Mouse (Mus musculus): ENCODE measurements around the gene Zmynd12. TPM values are rescaled to one million over a fixed set of nuclear protein-coding genes. Genes with fewer than 3 reads are reported as not detected.

The Zmynd12 gene
- polyA plus RNA-seq, 1 experiment from 2014 or later, result 0.18 TPM

- H3K4me3 ChIP-seq, result no peak overlapping the region
- no peak overlapping the region for H3K4me2 ChIP-seq
- H3K4me1 ChIP-seq, result peaks cover 23% of the 10 kb centered on the region
- H3K9me3 ChIP-seq, result no peaks in the 10 kb centered on the region
- no peaks in the 10 kb centered on the region for H3K27me3 ChIP-seq (replicated peaks)
- no peak overlapping the region for H3K27ac ChIP-seq
- 98% methylated on average over 3 of the region's 3 CpGs for WGBS
- no peaks in the 10 kb centered on the region for H3K36me3 ChIP-seq (replicated peaks)
- no peak for ATAC-seq (replicated peaks)
- H3K9ac ChIP-seq, result no peak overlapping the region
Observed at GRCm38 (mm10) chr4:119417894-119418293, 4.7 kb upstream of the Zmynd12 start.

GRCm38 (mm10) chr4:119421191-119421590, 1.4 kb upstream of the Zmynd12 start:
- WGBS, result 66% methylated on average over 3 of the region's 3 CpGs

GRCm38 (mm10) chr4:119421921-119422293, 707 bp upstream of the Zmynd12 start:
- Histone ChIP-seq H3K4me2 (peak overlapping the region; percentile 96), H3K4me1 (peaks cover 19% of the 10 kb centered on the region), H3K36me3 (replicated peaks) (no peaks in the 10 kb centered on the region), H3K9me3 (no peaks in the 10 kb centered on the region), H3K27ac (peak overlapping the region; percentile 95), H3K4me3 (peak overlapping the region; percentile 79), H3K27me3 (replicated peaks) (no peaks in the 10 kb centered on the region), H3K9ac (peak overlapping the region; percentile 85)
- under 1% methylated on average over 29 of the region's 31 CpGs for WGBS
- peak; percentile 77 for ATAC-seq (replicated peaks)

More at GRCm38 (mm10) chr4:119421191-119421590, 1.4 kb upstream of the Zmynd12 start:
- no peaks in the 10 kb centered on the region for H3K27me3 ChIP-seq (replicated peaks)
- peaks cover 19% of the 10 kb centered on the region for H3K4me1 ChIP-seq
- peak overlapping the region; percentile 79 for H3K4me3 ChIP-seq
- no peaks in the 10 kb centered on the region for H3K36me3 ChIP-seq (replicated peaks)
- ATAC-seq (replicated peaks), result no peak
- no peak overlapping the region for H3K27ac ChIP-seq
- peak overlapping the region; percentile 96 for H3K4me2 ChIP-seq
- no peaks in the 10 kb centered on the region for H3K9me3 ChIP-seq
- H3K9ac ChIP-seq, result peak overlapping the region; percentile 85; the same call in 1 of the 2 replicates

GRCm38 (mm10) chr4:119425077-119425476, 2.5 kb downstream of the Zmynd12 start:
- Histone ChIP-seq H3K4me1 (peaks cover 19% of the 10 kb centered on the region), H3K9ac (no peak overlapping the region), H3K9me3 (no peaks in the 10 kb centered on the region), H3K27me3 (replicated peaks) (no peaks in the 10 kb centered on the region; the same call in 1 of the 2 replicates), H3K4me3 (no peak overlapping the region), H3K36me3 (replicated peaks) (no peaks in the 10 kb centered on the region), H3K4me2 (no peak overlapping the region), H3K27ac (no peak overlapping the region)
- WGBS, result 92% methylated on average over 2 of the region's 2 CpGs
- no peak for ATAC-seq (replicated peaks)

GRCm38 (mm10) chr4:119425601-119426000, 3.0 kb downstream of the Zmynd12 start:
- WGBS, result 63% methylated on average over 2 of the region's 2 CpGs
- no peak overlapping the region for H3K4me3 ChIP-seq
- no peak overlapping the region for H3K4me2 ChIP-seq
- H3K9me3 ChIP-seq, result no peaks in the 10 kb centered on the region
- no peaks in the 10 kb centered on the region; the same call in 1 of the 2 replicates for H3K27me3 ChIP-seq (replicated peaks)
- no peaks in the 10 kb centered on the region for H3K36me3 ChIP-seq (replicated peaks)
- H3K9ac ChIP-seq, result no peak overlapping the region
- H3K4me1 ChIP-seq, result peaks cover 19% of the 10 kb centered on the region
- no peak for ATAC-seq (replicated peaks)
- no peak overlapping the region for H3K27ac ChIP-seq

DNA sequence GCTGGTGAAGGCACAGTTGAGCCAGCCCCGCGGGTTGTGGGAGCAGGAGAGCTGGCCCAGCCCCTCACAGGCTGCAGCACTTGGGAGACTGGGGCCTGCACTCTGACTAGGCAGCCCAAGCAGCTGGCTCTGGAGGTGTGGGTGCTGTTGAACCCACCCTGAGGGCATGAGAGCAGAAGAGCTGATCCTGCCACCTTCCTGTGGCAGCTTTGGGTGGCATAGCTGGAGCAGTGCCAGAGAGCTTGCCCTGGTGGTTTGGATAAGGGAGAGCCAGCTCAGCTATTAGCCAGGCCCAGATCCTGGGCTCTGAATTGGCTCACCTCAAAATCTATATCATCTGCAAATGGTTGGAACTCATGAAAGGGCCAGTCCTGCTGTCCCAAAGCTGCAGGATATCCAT, 5.1 kb downstream of the Zmynd12 start:
- H3K9ac ChIP-seq, result no peak overlapping the region
- ATAC-seq (replicated peaks), result no peak
- WGBS, result 64% methylated on average over 2 of the region's 2 CpGs
- no peak overlapping the region for H3K27ac ChIP-seq
- no peaks in the 10 kb centered on the region for H3K36me3 ChIP-seq (replicated peaks)
- no peaks in the 10 kb centered on the region; the same call in 1 of the 2 replicates for H3K27me3 ChIP-seq (replicated peaks)
- H3K9me3 ChIP-seq, result no peaks in the 10 kb centered on the region
- H3K4me3 ChIP-seq, result no peak overlapping the region
- no peak overlapping the region for H3K4me2 ChIP-seq
- peaks cover 8% of the 10 kb centered on the region; the same call in 1 of the 2 replicates for H3K4me1 ChIP-seq

GRCm38 (mm10) chr4:119430678-119431077, 8.1 kb downstream of the Zmynd12 start:
- no peak overlapping the region for H3K9ac ChIP-seq
- H3K4me3 ChIP-seq, result no peak overlapping the region
- no peaks in the 10 kb centered on the region for H3K36me3 ChIP-seq (replicated peaks)
- H3K27ac ChIP-seq, result no peak overlapping the region
- WGBS, result 25% methylated on average over 5 of the region's 5 CpGs
- no peaks in the 10 kb centered on the region for H3K9me3 ChIP-seq
- no peaks in the 10 kb centered on the region for H3K4me1 ChIP-seq
- no peaks in the 10 kb centered on the region; the same call in 1 of the 2 replicates for H3K27me3 ChIP-seq (replicated peaks)
- H3K4me2 ChIP-seq, result no peak overlapping the region
- no peak for ATAC-seq (replicated peaks)

- Histone ChIP-seq H3K27me3 (replicated peaks) (no peaks in the 10 kb centered on the region), H3K4me1 (no peaks in the 10 kb centered on the region), H3K4me2 (no peak overlapping the region), H3K27ac (no peak overlapping the region), H3K4me3 (no peak overlapping the region), H3K9ac (no peak overlapping the region), H3K9me3 (0 out of 2 replicates have a peak, but pooled peaks cover 7% of the 10 kb centered on the region), H3K36me3 (replicated peaks) (no peaks in the 10 kb centered on the region)
- WGBS, result 91% methylated on average over 2 of the region's 2 CpGs
- no peak for ATAC-seq (replicated peaks)
Observed at GRCm38 (mm10) chr4:119437936-119438335, 15.3 kb downstream of the Zmynd12 start.

- H3K36me3 ChIP-seq (replicated peaks), result no peaks in the 10 kb centered on the region
- no peaks in the 10 kb centered on the region for H3K27me3 ChIP-seq (replicated peaks)
- no peak overlapping the region for H3K9ac ChIP-seq
- no peak overlapping the region for H3K4me2 ChIP-seq
- H3K4me1 ChIP-seq, result no peaks in the 10 kb centered on the region
- 90% methylated on average over 4 of the region's 4 CpGs for WGBS
- H3K27ac ChIP-seq, result no peak overlapping the region
- ATAC-seq (replicated peaks), result no peak
- 0 out of 2 replicates have a peak, but pooled peaks cover 2% of the 10 kb centered on the region for H3K9me3 ChIP-seq
- H3K4me3 ChIP-seq, result no peak overlapping the region
Observed at GRCm38 (mm10) chr4:119441836-119442235, 19.2 kb downstream of the Zmynd12 start.

GRCm38 (mm10) chr4:119442539-119442938, 19.9 kb downstream of the Zmynd12 start:
- Histone ChIP-seq H3K4me2 (no peak overlapping the region), H3K27ac (no peak overlapping the region), H3K9ac (no peak overlapping the region), H3K4me3 (no peak overlapping the region), H3K4me1 (no peaks in the 10 kb centered on the region), H3K9me3 (0 out of 2 replicates have a peak, but pooled peaks cover 2% of the 10 kb centered on the region), H3K36me3 (replicated peaks) (no peaks in the 10 kb centered on the region), H3K27me3 (replicated peaks) (no peaks in the 10 kb centered on the region)
- no peak for ATAC-seq (replicated peaks)
- WGBS, result 43% methylated on average over 6 of the region's 6 CpGs

DNA sequence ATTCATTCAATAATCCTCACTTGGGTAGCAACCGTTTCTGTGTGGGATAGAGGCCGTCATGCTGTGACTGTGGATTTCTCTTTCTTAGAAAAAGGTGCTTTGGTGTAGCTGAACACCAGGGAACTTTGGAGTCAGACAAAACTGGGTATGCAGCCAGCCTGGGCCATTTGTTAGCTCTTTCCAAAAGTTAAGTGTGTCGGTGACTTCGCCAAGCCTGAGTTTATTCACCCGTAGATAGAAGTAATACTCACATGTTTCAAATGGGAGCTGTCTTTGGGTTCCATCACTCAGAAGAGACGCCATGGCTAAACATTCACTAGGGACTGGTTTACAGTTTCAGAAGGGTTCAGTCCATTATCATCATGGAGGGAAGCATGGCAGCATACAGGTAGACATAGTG, 24.6 kb downstream of the Zmynd12 start:
- H3K4me3 ChIP-seq, result no peak overlapping the region
- H3K4me1 ChIP-seq, result no peaks in the 10 kb centered on the region
- H3K27ac ChIP-seq, result no peak overlapping the region
- H3K9ac ChIP-seq, result no peak overlapping the region
- no peaks in the 10 kb centered on the region for H3K9me3 ChIP-seq
- WGBS, result 90% methylated on average over 6 of the region's 6 CpGs
- no peak for ATAC-seq (replicated peaks)
- no peak overlapping the region for H3K4me2 ChIP-seq
- H3K27me3 ChIP-seq (replicated peaks), result no peaks in the 10 kb centered on the region
- H3K36me3 ChIP-seq (replicated peaks), result no peaks in the 10 kb centered on the region

DNA sequence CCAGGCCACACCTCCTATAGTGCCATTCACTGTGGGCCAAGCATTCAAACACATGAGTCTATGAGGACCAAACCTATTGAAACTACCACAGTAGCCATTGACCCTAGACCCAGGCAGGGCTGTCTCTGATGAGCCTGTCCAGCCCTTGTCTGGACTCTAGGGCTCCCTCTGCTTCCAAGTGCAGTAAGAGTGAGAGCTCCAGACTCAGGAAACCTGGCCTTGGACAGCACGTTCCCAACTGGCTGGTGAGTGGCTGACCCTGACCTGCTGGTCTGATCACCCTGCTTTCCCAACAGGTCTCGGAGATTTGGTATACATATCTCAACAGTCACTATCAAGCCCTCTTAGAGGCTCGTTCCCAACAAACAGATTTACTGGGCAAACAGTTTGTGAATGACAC, 25.2 kb downstream of the Zmynd12 start:
- H3K4me1 ChIP-seq, result peaks cover 2% of the 10 kb centered on the region; the same call in 1 of the 2 replicates
- no peaks in the 10 kb centered on the region for H3K36me3 ChIP-seq (replicated peaks)
- no peak overlapping the region for H3K4me2 ChIP-seq
- H3K27ac ChIP-seq, result no peak overlapping the region
- no peak overlapping the region for H3K9ac ChIP-seq
- ATAC-seq (replicated peaks), result no peak
- no peaks in the 10 kb centered on the region for H3K9me3 ChIP-seq
- no peak overlapping the region for H3K4me3 ChIP-seq
- 74% methylated on average over 3 of the region's 3 CpGs for WGBS
- no peaks in the 10 kb centered on the region for H3K27me3 ChIP-seq (replicated peaks)

DNA sequence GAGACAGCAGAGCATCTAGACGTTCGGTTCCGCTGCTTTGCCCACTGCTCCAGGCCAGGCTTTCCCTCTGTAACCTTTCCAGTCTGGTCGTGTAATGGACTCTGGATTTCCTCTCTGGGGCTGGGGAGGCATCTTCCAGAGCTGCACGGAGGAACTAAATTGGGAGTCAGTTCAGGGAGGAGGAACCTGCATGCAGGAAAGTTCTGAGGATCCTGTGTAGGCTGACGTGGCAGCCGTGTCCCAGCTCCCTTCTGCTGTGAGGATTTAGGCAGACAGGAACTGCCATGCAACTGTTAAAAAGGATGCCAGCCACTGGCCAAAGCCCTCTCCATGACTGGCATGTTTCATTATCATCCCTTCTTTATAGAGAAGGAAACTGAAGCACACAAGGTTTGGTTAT, 27.8 kb downstream of the Zmynd12 start:
- ATAC-seq (replicated peaks), result no peak
- H3K4me3 ChIP-seq, result no peak overlapping the region
- peaks cover 12% of the 10 kb centered on the region for H3K4me1 ChIP-seq
- no peaks in the 10 kb centered on the region for H3K9me3 ChIP-seq
- WGBS, result 80% methylated on average over 7 of the region's 7 CpGs
- no peaks in the 10 kb centered on the region for H3K36me3 ChIP-seq (replicated peaks)
- H3K4me2 ChIP-seq, result no peak overlapping the region
- H3K9ac ChIP-seq, result no peak overlapping the region
- H3K27ac ChIP-seq, result no peak overlapping the region
- H3K27me3 ChIP-seq (replicated peaks), result no peaks in the 10 kb centered on the region
